ENCODE assay signal across 8 mouse cellular contexts in the genomic region with DNA sequence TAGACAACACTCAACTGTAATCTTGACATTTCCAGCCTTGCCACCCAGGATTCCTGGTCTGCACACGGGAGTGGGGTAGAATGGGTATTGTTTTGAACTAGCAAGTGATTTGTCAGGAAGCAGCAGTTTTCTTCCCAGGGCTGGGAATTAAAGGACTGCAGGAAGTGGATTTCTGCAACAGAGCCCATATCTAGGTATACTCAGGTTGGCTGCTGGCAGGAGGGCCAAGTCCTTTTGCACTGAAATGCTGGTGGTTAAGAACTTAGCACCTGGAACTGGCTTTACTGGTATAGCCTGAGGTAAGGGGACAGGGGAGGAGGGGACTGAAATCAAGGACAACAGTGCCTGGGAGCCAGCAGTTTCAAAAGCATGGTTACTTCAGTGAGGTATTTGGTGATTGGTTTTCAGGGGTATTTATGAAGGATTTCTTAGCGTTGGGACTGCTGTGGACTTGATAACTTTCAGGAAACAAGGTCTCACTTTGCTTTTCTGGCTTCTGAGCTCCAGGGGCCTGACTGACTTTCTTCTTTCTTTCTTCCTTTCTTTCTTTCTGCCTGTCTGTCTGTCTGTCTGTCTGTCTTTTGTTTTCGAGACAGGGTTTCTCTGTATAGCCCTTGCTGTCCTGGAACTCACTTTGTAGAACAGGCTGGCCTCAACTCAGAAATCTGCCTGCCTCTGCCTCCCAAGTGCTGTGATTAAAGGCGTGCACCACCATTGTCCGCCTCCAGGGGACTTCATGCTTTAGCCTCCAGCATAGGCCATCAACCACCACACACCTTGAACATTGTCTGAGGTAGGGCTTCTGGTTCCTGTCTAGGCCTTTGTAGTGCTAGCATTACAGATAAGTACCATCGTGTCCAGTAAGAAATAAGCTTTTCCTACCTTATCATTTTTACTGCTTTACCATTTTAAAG. TPM values are rescaled to one million over a fixed set of nuclear protein-coding genes. Genes with fewer than 3 reads are reported as not detected.
DNase-seq lines count a peak whose midpoint lies in the region; TF ChIP-seq lines count a peak whose summit lies in the region.

No protein-coding gene starts in this region.

- intact Hi-C loops in left cerebral cortex, adult 2 months (cut with DNase I), result loop anchor here (10.0 kb wide), 1 partner anchor 441 kb away; no protein-coding TSS in a partner anchor
- intact Hi-C loops in left cerebral cortex, postnatal 10 days (cut with DNase I), result loop anchor here (10.0 kb wide), 1 partner anchor 799 kb away; no protein-coding TSS in a partner anchor
- intact Hi-C loops in gastrocnemius, postnatal 14 days (cut with DNase I; ENCODE audit: low total_unique reads), result no loop called here

- H3K9me3 ChIP-seq in limb, embryonic 10.5 days (replicated peaks), result no peaks in the 10 kb centered on the region

- H3K27me3 ChIP-seq in limb, embryonic 10.5 days (ENCODE audit: low read depth, poor library complexity, severe bottlenecking), result no peaks in the 10 kb centered on the region

- WGBS in limb, embryonic 10.5 days, result 66% methylated on average over 6 of the region's 6 CpGs

- no peak for DNase-seq in left cerebral cortex, adult 2 months (ENCODE audit: extremely low spot score in 1 of 2, low spot score in 2 of 2)
- no peak for DNase-seq in left cerebral cortex, postnatal 10 days (ENCODE audit: extremely low spot score in 1 of 2, low spot score in 2 of 2)
- peak; percentile 43 for DNase-seq in embryo, embryonic 9.5 days (ENCODE audit: extremely low spot score)
- no peak for DNase-seq in limb, embryonic 10.5 days (ENCODE audit: low spot score)
- peak; percentile 75 for DNase-seq in naive thymus-derived CD4-positive, alpha-beta T cell, adult 2 months (ENCODE audit: low read depth)
- no peak for DNase-seq in gastrocnemius, postnatal 14 days
- no peak for DNase-seq in yolk sac, embryonic 10.5 days (ENCODE audit: low spot score)
- DNase-seq in layer of hippocampus, postnatal 10 days (ENCODE audit: low spot score in 2 of 2), result no peak

- H3K4me1 ChIP-seq in limb, embryonic 10.5 days, result peaks cover 33% of the 10 kb centered on the region

- no peak overlapping the region for H3K4me3 ChIP-seq in left cerebral cortex, adult 2 months
- peak overlapping the region; percentile 78; the same call in 1 of the 2 replicates for H3K4me3 ChIP-seq in limb, embryonic 10.5 days

- peak; percentile 22 for TF ChIP-seq CTCF in left cerebral cortex, adult 2 months (IDR thresholded peaks at IDR 0.05)

- H3K27ac ChIP-seq in left cerebral cortex, adult 2 months, result no peak overlapping the region
- H3K27ac ChIP-seq in limb, embryonic 10.5 days, result no peak overlapping the region

- H3K36me3 ChIP-seq in limb, embryonic 10.5 days, result peaks cover 44% of the 10 kb centered on the region

RNA-seq across cellular contexts. Expression of a gene that starts 4.8 kb away (rescaled TPM):
- total RNA-seq in left cerebral cortex, adult 2 months (2021), result 100 to 1,000 TPM; 268 to 280 TPM
- total RNA-seq in left cerebral cortex, postnatal 10 days (2021), result 100 to 1,000 TPM; 273 to 293 TPM
- polyA plus RNA-seq in limb, embryonic 10.5 days (2016; fragmentation: Nextera tagmentation; extraction: Ambion mirVana), result 757 and 864 TPM in 2 replicates
- total RNA-seq in gastrocnemius, postnatal 14 days (2021), result 100 to 1,000 TPM; 386 to 432 TPM
- 100 to 1,000 TPM; 340 to 352 TPM for total RNA-seq in layer of hippocampus, postnatal 10 days (2021)

RNA-seq across cellular contexts. Expression of a gene that starts 36.4 kb away (rescaled TPM):
- 1 to 10 TPM; 4.9 to 8.1 TPM for total RNA-seq in left cerebral cortex, adult 2 months (2021)
- total RNA-seq in left cerebral cortex, postnatal 10 days (2021), result 1 to 10 TPM; 4.0 to 5.6 TPM
- 0.26 and 0.33 TPM in 2 replicates for polyA plus RNA-seq in limb, embryonic 10.5 days (2016; fragmentation: Nextera tagmentation; extraction: Ambion mirVana)
- not detected for total RNA-seq in gastrocnemius, postnatal 14 days (2021)
- 1 to 10 TPM; 3.9 to 4.1 TPM for total RNA-seq in layer of hippocampus, postnatal 10 days (2021)

Comparison
In these comparisons a context has a peak if more than half of its experiments do, and no peak if none do; other contexts are left out.
1. DNase-seq: peak in embryo, embryonic 9.5 days (single experiment) and naive thymus-derived CD4-positive, alpha-beta T cell, adult 2 months (single experiment); none in left cerebral cortex, adult 2 months (0 of 2), left cerebral cortex, postnatal 10 days (0 of 2), limb, embryonic 10.5 days (single experiment), gastrocnemius, postnatal 14 days (single experiment), yolk sac, embryonic 10.5 days (single experiment) and layer of hippocampus, postnatal 10 days (0 of 2).
2. RNA of a gene that starts 36.4 kb away (total RNA-seq): 4.9 to 8.1 TPM in left cerebral cortex, adult 2 months, 4.0 to 5.6 TPM in left cerebral cortex, postnatal 10 days and 3.9 to 4.1 TPM in layer of hippocampus, postnatal 10 days; not detected in gastrocnemius, postnatal 14 days; every median in the first group is over 4 times any median in the second.